In the genomic region with DNA sequence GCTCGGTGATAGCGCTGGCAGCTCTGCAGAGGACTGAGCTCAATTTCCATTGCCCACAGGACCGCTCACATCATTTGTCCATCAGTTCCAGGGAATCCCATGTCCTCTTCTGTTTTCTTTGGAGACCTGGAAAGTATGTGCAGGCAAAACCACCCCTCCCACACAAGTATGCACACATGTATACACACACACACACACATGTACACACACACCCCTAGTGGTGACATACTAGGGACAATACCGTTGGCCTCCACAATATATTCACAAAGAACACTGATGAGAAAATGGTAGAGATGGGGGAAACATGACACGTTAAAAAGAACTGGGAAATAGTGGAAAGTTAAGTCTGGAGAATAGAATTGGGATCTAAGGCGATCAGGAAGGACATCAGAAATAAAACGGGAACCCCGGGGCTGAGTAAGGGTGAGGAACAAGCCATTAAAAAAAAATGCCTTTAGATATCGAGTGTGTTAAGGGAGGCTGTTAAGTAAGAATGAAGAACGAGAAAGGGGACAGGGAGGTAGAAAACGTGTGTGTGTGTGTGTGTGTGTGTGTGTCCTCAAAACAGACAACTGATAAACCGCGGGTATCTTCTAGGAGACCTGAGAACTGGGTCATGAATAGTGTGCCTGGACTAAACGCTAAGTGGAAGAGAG, we compare ENCODE assay signal across 11 mouse cellular contexts. TPM values are rescaled to one million over a fixed set of nuclear protein-coding genes. Genes with fewer than 3 reads are reported as not detected.
DNase-seq lines count a peak whose midpoint lies in the region; ATAC-seq lines count a peak whose summit lies in the region.
"Had no signal": no experiment of that assay in that cellular context is flagged by ENCODE, and none has a peak within 500 bp of the region (broad histone marks: within the 10 kb centered on the region; RNA-seq: fewer than 3 reads in every experiment).

No protein-coding gene starts in this region.

- no peaks in the 10 kb centered on the region for H3K9me3 ChIP-seq in heart, embryonic 16.5 days (replicated peaks; ENCODE audit: control insufficient read depth, low read length)
- H3K9me3 ChIP-seq in midbrain, embryonic 16.5 days (replicated peaks; ENCODE audit: control insufficient read depth, low read length, poor library complexity, severe bottlenecking) = no peaks in the 10 kb centered on the region

- peak overlapping the region; percentile 92 for H3K4me3 ChIP-seq in heart, embryonic 16.5 days (ENCODE audit: low read length)
- H3K4me3 ChIP-seq in brown adipose tissue, adult 24 weeks (ENCODE audit: insufficient read depth, low read depth, low read length) = peak overlapping the region; percentile 58
- H3K4me3 ChIP-seq in midbrain, embryonic 16.5 days (ENCODE audit: low read depth, low read length) = 0 out of 2 replicates have a peak overlapping the region, but pooled peaks have one; percentile 97

- H3K27me3 ChIP-seq in heart, embryonic 16.5 days (ENCODE audit: control insufficient read depth, insufficient read depth, low read length) = no peaks in the 10 kb centered on the region
- H3K27me3 ChIP-seq in midbrain, embryonic 16.5 days (ENCODE audit: control insufficient read depth, insufficient read depth, low read depth, low read length) = no peaks in the 10 kb centered on the region
- H3K27me3 ChIP-seq: Patski had no signal

- peaks cover 32% of the 10 kb centered on the region for H3K4me1 ChIP-seq in heart, embryonic 16.5 days (ENCODE audit: control insufficient read depth, insufficient read depth, low read length)
- H3K4me1 ChIP-seq in brown adipose tissue, adult 24 weeks (ENCODE audit: control insufficient read depth, insufficient read depth, insufficient read length, low read length) = peaks cover 14% of the 10 kb centered on the region
- H3K4me1 ChIP-seq in midbrain, embryonic 16.5 days (ENCODE audit: control insufficient read depth, insufficient read depth, low read length) = peaks cover 30% of the 10 kb centered on the region

- no peak for DNase-seq in heart, postnatal 4 days
- peak; percentile 46 for DNase-seq in induced T-regulatory cell, adult 2 months (ENCODE audit: low read depth)
- no peak for DNase-seq in layer of hippocampus, adult 9-10 months (ENCODE audit: low spot score)
- no peak for DNase-seq in gastrocnemius, postnatal 25 days
- DNase-seq in adipocyte (ENCODE audit: low spot score) = no peak

- no peak for ATAC-seq in heart, embryonic 16.5 days (replicated peaks; ENCODE audit: extremely low read depth, insufficient read depth, low FRiP score)
- no peak for ATAC-seq in midbrain, embryonic 16.5 days
- ATAC-seq: Patski had no signal

- WGBS in heart, embryonic 16.5 days = 33% methylated on average over 14 of the region's 14 CpGs
- 52% methylated on average over 14 of the region's 14 CpGs for WGBS in midbrain, embryonic 16.5 days

- peak overlapping the region; percentile 89 for H3K4me2 ChIP-seq in heart, embryonic 16.5 days (ENCODE audit: low read depth, low read length)
- peak overlapping the region; percentile 96 for H3K4me2 ChIP-seq in midbrain, embryonic 16.5 days (ENCODE audit: low read length)

- H3K36me3 ChIP-seq in heart, embryonic 16.5 days (ENCODE audit: control insufficient read depth, insufficient read depth) = no peaks in the 10 kb centered on the region
- H3K36me3 ChIP-seq in midbrain, embryonic 16.5 days (ENCODE audit: control insufficient read depth, insufficient read depth, low read length) = no peaks in the 10 kb centered on the region

- peak overlapping the region; percentile 95 for H3K27ac ChIP-seq in heart, embryonic 16.5 days (ENCODE audit: low read length)
- peak overlapping the region; percentile 97 for H3K27ac ChIP-seq in brown adipose tissue, adult 24 weeks (replicated peaks; ENCODE audit: low read depth, low read length)
- 0 out of 2 replicates have a peak overlapping the region, but pooled peaks have one; percentile 2 for H3K27ac ChIP-seq in midbrain, embryonic 16.5 days (ENCODE audit: low read length)

- peak overlapping the region; percentile 96 for H3K9ac ChIP-seq in heart, embryonic 16.5 days (ENCODE audit: low read length)
- 0 out of 2 replicates have a peak overlapping the region, but pooled peaks have one; percentile 98 for H3K9ac ChIP-seq in midbrain, embryonic 16.5 days (ENCODE audit: low read depth, low read length)

RNA-seq across cellular contexts. Expression of a gene that starts 1.3 kb away (rescaled TPM):
- 75.1 and 86.8 TPM in 2 replicates for polyA plus RNA-seq in heart, embryonic 16.5 days (2015; fragmentation: Nextera tagmentation; extraction: Ambion mirVana)
- 100 to 1,000 TPM; 124 to 127 TPM for total RNA-seq in heart, postnatal 4 days (2021)
- polyA plus RNA-seq in brown adipose tissue, adult 24 weeks (2012; ENCODE audit: insufficient read depth, insufficient read length, missing spikeins) = 25.5 and 26.5 TPM in 2 replicates
- polyA plus RNA-seq in midbrain, embryonic 16.5 days (2015; fragmentation: Nextera tagmentation; extraction: Ambion mirVana) = 286 and 309 TPM in 2 replicates
- 10 to 100 TPM; 75.4 to 83.4 TPM for total RNA-seq in gastrocnemius, postnatal 25 days (2021)

RNA-seq across cellular contexts. Expression of a gene that starts 33.1 kb away (rescaled TPM):
- polyA plus RNA-seq in heart, embryonic 16.5 days (2015; fragmentation: Nextera tagmentation; extraction: Ambion mirVana) = 62.8 and 69.4 TPM in 2 replicates
- 10 to 100 TPM; 26.5 to 30.3 TPM for total RNA-seq in heart, postnatal 4 days (2021)
- 2.4 and 2.9 TPM in 2 replicates for polyA plus RNA-seq in brown adipose tissue, adult 24 weeks (2012; ENCODE audit: insufficient read depth, insufficient read length, missing spikeins)
- polyA plus RNA-seq in midbrain, embryonic 16.5 days (2015; fragmentation: Nextera tagmentation; extraction: Ambion mirVana) = 22.9 and 28.4 TPM in 2 replicates
- total RNA-seq in gastrocnemius, postnatal 25 days (2021) = 1 to 10 TPM in 1 of 2 experiments, under 1 TPM in 1; 1.00 to 2.7 TPM

RNA-seq across cellular contexts. Expression of a gene that starts 36.9 kb away (rescaled TPM):
- 6.1 and 9.2 TPM in 2 replicates for polyA plus RNA-seq in heart, embryonic 16.5 days (2015; fragmentation: Nextera tagmentation; extraction: Ambion mirVana)
- total RNA-seq in heart, postnatal 4 days (2021) = 10 to 100 TPM; 12.3 to 18.6 TPM
- 1.7 and 1.8 TPM in 2 replicates for polyA plus RNA-seq in brown adipose tissue, adult 24 weeks (2012; ENCODE audit: insufficient read depth, insufficient read length, missing spikeins)
- polyA plus RNA-seq in midbrain, embryonic 16.5 days (2015; fragmentation: Nextera tagmentation; extraction: Ambion mirVana) = 1.1 and 1.8 TPM in 2 replicates
- 1 to 10 TPM; 5.0 to 5.5 TPM for total RNA-seq in gastrocnemius, postnatal 25 days (2021)
- polyA plus RNA-seq: erythroblast, embryonic 14.5 days had no signal

RNA-seq across cellular contexts. Expression of a gene that starts 58.0 kb away (rescaled TPM):
- polyA plus RNA-seq in heart, embryonic 16.5 days (2015; fragmentation: Nextera tagmentation; extraction: Ambion mirVana) = 0.04 and 0.05 TPM in 2 replicates
- under 1 TPM; 0.09 to 0.10 TPM for total RNA-seq in heart, postnatal 4 days (2021)
- polyA plus RNA-seq in brown adipose tissue, adult 24 weeks (2012; ENCODE audit: insufficient read depth, insufficient read length, missing spikeins) = not detected in 2 replicates
- 7.5 and 8.9 TPM in 2 replicates for polyA plus RNA-seq in midbrain, embryonic 16.5 days (2015; fragmentation: Nextera tagmentation; extraction: Ambion mirVana)
- under 1 TPM; 0.05 to 0.08 TPM for total RNA-seq in gastrocnemius, postnatal 25 days (2021)
- total RNA-seq: monocyte, adult 5-6 weeks had no signal
- polyA plus RNA-seq: erythroblast, embryonic 14.5 days; Patski had no signal

Comparison
In these comparisons a context has a peak if more than half of its experiments do, and no peak if none do; other contexts are left out.
1. H3K27ac ChIP-seq: peak in every context shown above with its lines; median percentile 97 in brown adipose tissue, adult 24 weeks; 95 in heart, embryonic 16.5 days; 2 in midbrain, embryonic 16.5 days.